Mouse (Mus musculus) embryo, embryonic 11.5 days (tissue): ENCODE measurements around the gene 4930404N11Rik.

Experiments used
- DNase-seq: peaks from one replicate; pipeline ENCODE4 v3.0.0-alpha.2; 2012; ENCODE audit warnings: low read depth, low spot score

Gene 4930404N11Rik

DNA sequence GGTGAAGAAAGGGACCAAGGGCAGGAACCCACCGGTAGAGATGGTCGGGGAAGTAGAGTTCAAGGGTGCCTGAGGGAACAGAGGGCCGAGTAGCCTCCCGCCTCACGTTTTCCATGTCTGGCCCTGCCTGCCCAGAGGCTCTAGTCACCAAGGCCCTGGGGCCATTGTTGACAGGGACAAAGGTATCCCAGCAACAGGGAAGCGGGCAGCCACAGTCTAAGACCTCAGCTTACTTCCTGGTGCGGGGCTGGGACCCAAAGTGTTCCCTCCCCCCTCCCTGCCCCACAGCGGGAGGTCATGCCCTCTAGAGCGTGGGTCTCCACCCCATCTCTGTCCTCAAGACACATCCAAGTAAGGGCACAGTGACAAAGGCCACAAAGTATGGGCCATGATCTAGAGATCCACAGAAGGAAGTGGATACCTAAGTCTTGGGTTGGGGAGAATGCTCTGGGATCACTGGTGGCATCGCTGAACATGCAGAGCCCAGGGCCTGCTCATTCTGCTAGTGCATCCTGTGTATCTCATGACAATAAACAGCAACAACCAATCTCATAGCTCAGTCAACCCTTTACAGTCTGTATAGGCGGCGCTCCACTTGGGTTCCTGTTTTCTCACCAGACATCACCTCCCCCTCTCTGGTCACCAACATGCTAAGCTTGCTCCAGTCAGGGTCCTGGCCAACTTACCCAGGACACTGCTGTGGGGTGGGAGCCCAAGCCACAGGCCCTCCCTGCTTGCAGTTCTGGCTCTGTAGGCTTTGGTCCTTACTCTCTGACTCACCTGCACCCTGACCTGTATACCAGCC, at the start of gene 4930404N11Rik:
4930404N11Rik (minus strand) TSS at position 145 of the 805 bp plus-strand sequence.
- DNase-seq, result no peak

GRCm38 (mm10) chr10:81415146-81415545, 49.5 kb upstream of the 4930404N11Rik start:
- DNase-seq, result no peak

DNA sequence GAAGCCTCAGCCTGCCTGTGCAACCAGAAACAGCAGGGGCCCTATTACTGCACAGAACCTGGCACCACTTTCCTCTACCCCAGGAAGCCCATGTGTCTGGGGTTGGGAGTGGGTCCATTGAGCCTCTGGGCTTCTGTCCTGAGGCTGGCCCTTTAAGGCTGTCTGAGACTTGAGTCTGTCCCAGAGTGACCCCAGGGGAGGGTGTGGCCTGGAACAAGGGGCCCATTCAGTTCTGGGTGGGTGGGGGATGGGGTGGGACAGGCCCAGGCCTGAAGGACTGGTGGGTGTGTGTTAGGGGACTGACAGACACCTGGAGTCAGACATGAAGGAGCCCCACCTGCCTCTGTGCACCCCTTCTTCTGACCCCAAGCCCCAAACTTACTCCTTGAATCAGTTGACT, 49.1 kb upstream of the 4930404N11Rik start:
- no peak for DNase-seq

GRCm38 (mm10) chr10:81413310-81414261, 48.0 kb upstream of the 4930404N11Rik start:
- no peak for DNase-seq

GRCm38 (mm10) chr10:81412586-81413309, 47.1 kb upstream of the 4930404N11Rik start:
- no peak for DNase-seq

DNA sequence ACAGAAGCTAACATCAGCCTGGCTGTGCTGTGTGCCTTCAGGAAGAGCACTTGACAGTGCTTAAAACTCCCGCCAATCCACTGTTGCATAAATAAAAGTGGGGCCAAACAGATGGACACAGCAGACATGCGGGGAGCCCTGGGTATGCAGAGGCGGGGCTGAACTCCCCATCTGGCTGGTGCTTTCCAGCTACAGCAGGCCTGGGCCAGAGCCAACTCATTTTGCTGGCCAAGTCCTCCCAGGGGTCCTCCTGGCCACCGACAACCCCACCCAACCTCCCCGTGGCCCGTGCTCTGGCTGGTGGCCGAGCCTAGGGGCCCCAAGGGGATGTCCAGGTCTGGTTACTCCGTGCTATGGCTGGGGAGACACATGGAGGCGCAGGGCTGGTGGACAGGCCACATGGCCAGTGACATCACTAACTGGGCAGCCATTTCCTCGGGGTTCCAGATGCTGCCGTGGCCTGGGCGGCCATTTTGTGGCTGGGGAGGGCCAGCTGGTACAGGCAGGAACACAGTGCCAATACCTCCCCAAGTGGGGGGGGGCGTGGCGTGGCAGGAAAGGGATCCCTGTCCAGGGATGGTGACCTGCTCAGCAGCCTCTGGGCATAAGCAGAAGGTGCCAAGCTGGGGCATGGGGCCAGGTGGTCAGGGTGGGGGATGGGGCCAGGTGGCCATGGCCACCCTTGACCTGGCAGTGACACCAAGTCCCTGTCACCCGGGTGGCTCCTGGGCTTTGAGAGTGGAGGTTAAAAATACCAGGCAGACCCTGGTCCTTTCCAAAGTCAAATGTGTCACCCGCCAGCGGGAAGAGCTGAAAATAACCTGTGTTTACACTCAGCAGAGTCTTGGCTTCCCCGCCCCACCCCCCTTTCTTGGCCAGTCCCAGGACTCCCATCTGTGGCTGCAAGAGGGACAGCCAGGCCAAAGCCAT, 46.1 kb upstream of the 4930404N11Rik start:
- DNase-seq, result no peak

- DNase-seq, result no peak
These were observed 45.4 kb upstream of the 4930404N11Rik start for GRCm38 (mm10) chr10:81410981-81411380.

DNA sequence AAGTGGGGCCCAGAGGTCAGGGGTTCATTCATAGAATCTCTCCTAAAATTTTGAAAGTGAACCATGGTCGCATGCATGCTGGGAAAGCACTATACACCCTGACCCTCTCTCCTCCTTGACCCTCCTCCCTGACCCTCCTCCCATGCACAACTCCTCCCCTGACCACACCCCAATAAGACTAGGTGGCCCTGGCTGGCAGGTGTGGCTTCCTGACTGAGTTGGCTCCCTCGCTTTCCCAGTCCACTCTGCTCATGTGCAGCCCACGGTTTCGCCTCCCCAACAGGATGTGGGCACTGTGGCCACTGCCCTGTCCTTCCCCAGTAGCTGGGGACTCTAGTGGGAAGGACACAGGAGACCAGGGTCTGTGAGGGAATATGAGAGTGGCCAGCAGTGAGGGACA, 44.7 kb upstream of the 4930404N11Rik start:
- DNase-seq, result no peak

- DNase-seq, result no peak
These were observed 43.7 kb upstream of the 4930404N11Rik start for GRCm38 (mm10) chr10:81409330-81409729.

DNA sequence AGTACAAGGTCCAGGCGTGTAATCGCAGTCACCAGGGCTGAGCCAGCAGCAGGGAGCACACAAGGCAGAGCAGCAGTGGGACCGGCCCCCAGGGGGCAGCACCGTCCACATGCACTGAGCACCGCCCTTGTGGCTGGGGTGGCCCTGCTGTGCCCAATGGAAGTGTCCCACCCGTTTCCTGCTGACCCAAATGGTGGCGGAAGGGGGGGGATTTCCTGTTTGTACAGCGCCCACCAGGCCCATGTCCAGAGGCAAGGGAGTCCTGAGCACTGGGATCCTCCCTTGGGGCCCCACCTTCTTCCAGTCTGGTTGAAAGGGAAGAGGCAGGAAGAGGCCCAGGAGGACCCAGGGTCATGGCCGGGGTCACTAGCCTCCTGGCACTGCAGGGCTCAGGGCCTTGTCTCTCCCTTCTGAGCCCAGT, 43.3 kb upstream of the 4930404N11Rik start:
- no peak for DNase-seq

DNA sequence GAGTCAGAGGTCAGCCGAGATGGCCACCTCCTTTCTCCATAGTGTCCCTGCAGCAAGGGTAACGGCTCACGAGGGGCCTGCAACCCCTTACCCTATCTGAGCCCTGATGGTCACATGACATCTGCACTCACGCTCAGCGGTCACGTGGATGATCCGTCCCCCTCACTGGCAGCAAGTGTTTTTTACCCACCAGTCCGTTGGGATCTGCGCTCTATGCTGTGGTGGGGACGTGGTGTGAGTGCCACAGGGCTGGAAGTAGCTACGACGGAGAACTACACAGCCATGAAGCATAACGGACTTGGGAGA, 42.8 kb upstream of the 4930404N11Rik start:
- no peak for DNase-seq

GRCm38 (mm10) chr10:81407539-81408423, 42.2 kb upstream of the 4930404N11Rik start:
- DNase-seq, result no peak

- no peak for DNase-seq
These were observed 41.2 kb upstream of the 4930404N11Rik start for GRCm38 (mm10) chr10:81406504-81407440.

GRCm38 (mm10) chr10:81405588-81406201, 40.1 kb upstream of the 4930404N11Rik start:
- no peak for DNase-seq

- DNase-seq, result no peak
These were observed 39.1 kb upstream of the 4930404N11Rik start for GRCm38 (mm10) chr10:81404720-81405119.

GRCm38 (mm10) chr10:81404082-81404481, 38.5 kb upstream of the 4930404N11Rik start:
- no peak for DNase-seq

DNA sequence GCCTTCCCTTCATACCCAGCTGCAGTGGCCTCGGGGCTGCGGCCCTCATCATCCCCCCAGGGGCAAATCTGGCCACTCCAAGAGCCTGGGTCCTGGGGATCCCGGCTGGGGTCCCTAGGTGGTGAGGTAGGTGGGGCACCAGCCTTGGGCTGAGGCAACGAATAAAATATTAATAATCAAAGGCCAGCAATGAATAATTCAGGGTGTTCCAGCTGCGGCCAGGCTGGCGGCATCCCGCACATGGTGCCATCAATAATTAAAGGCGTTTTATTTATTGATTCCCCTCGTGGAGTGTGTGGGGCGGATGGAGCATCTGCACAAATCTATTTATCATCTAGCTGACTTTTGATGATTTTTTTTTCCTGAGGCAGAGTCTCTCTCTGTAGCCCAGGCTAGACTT, 37.9 kb upstream of the 4930404N11Rik start:
- DNase-seq, result no peak

GRCm38 (mm10) chr10:81402227-81402765, 36.7 kb upstream of the 4930404N11Rik start:
- no peak for DNase-seq
